Mouse (Mus musculus) liver, postnatal 0 days (tissue): Measurements from ENCODE around the gene Mapk7. TPM values are rescaled to one million over a fixed set of nuclear protein-coding genes. Genes with fewer than 3 reads are reported as not detected.

ENCODE experiments used
- ATAC-seq: fragments of 200-750 bp; cut with Nextera tagmentation; 2 replicates; pipeline ENCODE4 v1.8.0; 2017; ENCODE audit warnings: mild to moderate bottlenecking, moderate library complexity
- DNase-seq: peaks from one replicate; pipeline ENCODE4 v3.0.0-alpha.2; 2016
- H3K27ac ChIP-seq: fragments of 300-500 bp; sonication (generic); 2 replicates; pipeline ENCODE4 v1.5.1; 2014; ENCODE audit warnings: antibody characterized with exemption, moderate library complexity, mild to moderate bottlenecking, low read depth
- H3K27me3 ChIP-seq: fragments of 300-500 bp; sonication (generic); 2 replicates; pipeline ENCODE4 v1.6.1; 2014; ENCODE audit warnings: low read length, control low read depth, mixed read lengths; ENCODE audit not compliant: insufficient read depth
- H3K36me3 ChIP-seq: fragments of 300-500 bp; sonication (generic); replicated peaks from 2 replicates; pipeline ENCODE4 v1.6.1; 2014; ENCODE audit warnings: mild to moderate bottlenecking, control low read depth, low read length, moderate library complexity, mixed read lengths; ENCODE audit not compliant: insufficient read depth
- H3K4me1 ChIP-seq: fragments of 300-500 bp; sonication (generic); 2 replicates; pipeline ENCODE4 v1.6.1; 2014; ENCODE audit warnings: antibody characterized with exemption, mild to moderate bottlenecking, control low read depth; ENCODE audit not compliant: insufficient read depth
- H3K4me2 ChIP-seq: fragments of 300-500 bp; sonication (generic); 2 replicates; pipeline ENCODE4 v1.6.1; 2014; ENCODE audit warnings: low read depth, mild to moderate bottlenecking, low read length, moderate library complexity, mixed read lengths
- H3K4me3 ChIP-seq: fragments of 300-500 bp; sonication (generic); 2 replicates; pipeline ENCODE4 v1.5.1; 2014; ENCODE audit warnings: low read depth, low read length
- H3K9ac ChIP-seq: fragments of 300-500 bp; sonication (generic); replicated peaks from 2 replicates; pipeline ENCODE4 v1.6.1; 2014; ENCODE audit warnings: mild to moderate bottlenecking, moderate library complexity
- H3K9me3 ChIP-seq: fragments of 300-500 bp; sonication (generic); 2 replicates; pipeline ENCODE4 v1.6.1; 2016; ENCODE audit warnings: mild to moderate bottlenecking, control low read depth, low read length, mixed read lengths
- CTCF ChIP-seq: sonication (generic); IDR thresholded peaks from 2 replicates; pipeline ENCODE4 v1.5.1; 2016; ENCODE audit warnings: antibody characterized with exemption, low read depth
- EP300 ChIP-seq: IDR thresholded peaks from 2 replicates; pipeline ENCODE4 v1.6.1; 2016; ENCODE audit warnings: antibody characterized with exemption, low read depth, mild to moderate bottlenecking
- WGBS: fragments of 180-500 bp; shearing (Covaris S2); extraction: QIAGEN DNeasy Blood & Tissue Kit; methylation state at CpG from one replicate; pipeline ENCODE4 v1.1.7; 2014; ENCODE audit not compliant: insufficient replicate concordance; 5-methylcytosine and 5-hydroxymethylcytosine counted together
- polyA plus RNA-seq: library from polyadenylated mRNA; unstranded; fragments of >200 nt; fragmentation: Nextera tagmentation; extraction: Ambion mirVana; gene quantifications from 2 replicates; pipeline ENCODE4 v1.2.1, GENCODE M21; 2015

Gene Mapk7
- polyA plus RNA-seq, 1 experiment from 2014 or later, result 5.6 TPM

GRCm38 (mm10) chr11:61440416-61440815 is 53.8 kb downstream of the Mapk7 start:
- H3K27ac ChIP-seq, result no peak overlapping the region

DNA sequence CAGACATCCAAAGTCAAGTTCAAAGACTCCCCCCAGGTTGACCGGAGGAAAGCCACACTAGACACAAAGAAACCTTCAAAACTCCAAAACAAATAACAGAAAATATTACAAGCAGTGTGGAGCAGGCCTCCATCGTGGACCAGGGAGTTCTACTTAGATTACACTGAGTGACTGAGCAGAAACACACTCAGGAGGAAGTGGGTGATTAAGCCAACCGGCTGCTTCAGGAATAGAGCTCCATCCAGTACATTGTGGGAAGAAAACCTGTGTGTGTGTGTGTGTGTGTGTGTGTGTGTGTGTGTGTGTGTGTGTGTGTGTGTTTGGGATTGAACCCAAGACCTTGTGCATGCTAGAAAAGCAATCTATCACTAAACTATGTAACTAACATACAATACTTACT is 55.0 kb downstream of the Mapk7 start:
- WGBS, result 49% methylated on average over 3 of the region's 3 CpGs
- TF ChIP-seq CTCF (no peak), EP300 (no peak)
- H3K4me3 ChIP-seq, result no peak overlapping the region
- no peaks in the 10 kb centered on the region for H3K4me1 ChIP-seq
- no peak overlapping the region for H3K9ac ChIP-seq
- H3K4me2 ChIP-seq, result no peak overlapping the region
- H3K27ac ChIP-seq, result no peak overlapping the region
- H3K9me3 ChIP-seq, result no peaks in the 10 kb centered on the region
- DNase-seq (no peak), ATAC-seq (no peak)
- H3K27me3 ChIP-seq, result 0 out of 2 replicates have a peak, but pooled peaks cover 7% of the 10 kb centered on the region
- no peaks in the 10 kb centered on the region for H3K36me3 ChIP-seq

More at GRCm38 (mm10) chr11:61440416-61440815, 53.8 kb downstream of the Mapk7 start:
- 85% methylated on average over 4 of the region's 4 CpGs for WGBS
- Histone ChIP-seq H3K4me2 (no peak overlapping the region), H3K27me3 (0 out of 2 replicates have a peak, but pooled peaks cover 6% of the 10 kb centered on the region), H3K9me3 (no peaks in the 10 kb centered on the region), H3K4me3 (no peak overlapping the region), H3K9ac (no peak overlapping the region), H3K36me3 (no peaks in the 10 kb centered on the region), H3K4me1 (no peaks in the 10 kb centered on the region)
- no peak for TF ChIP-seq CTCF
- TF ChIP-seq EP300, result no peak
- ATAC-seq, result no peak
- no peak for DNase-seq

Other genes starting within 250 kb of the Mapk7 start
- 89.8 and 93.3 TPM in 2 replicates for gene Aldh3a2, start 226.9 kb downstream of the Mapk7 start, polyA plus RNA-seq
- gene Slc47a2, start 151.5 kb downstream of the Mapk7 start, polyA plus RNA-seq, result not detected in 2 replicates
- gene Slc47a1, start 116.1 kb downstream of the Mapk7 start, polyA plus RNA-seq, result 27.5 and 30.2 TPM in 2 replicates
- gene Rnf112, start 40.3 kb downstream of the Mapk7 start, polyA plus RNA-seq, result 0.04 and 0.06 TPM in 2 replicates
- gene Mfap4, start 9.0 kb downstream of the Mapk7 start, polyA plus RNA-seq, result 4.9 TPM in 2 replicates
- 1.4 and 1.6 TPM in 2 replicates for gene B9d1, start 10.7 kb upstream of the Mapk7 start, polyA plus RNA-seq
- gene Epn2, start 85.3 kb upstream of the Mapk7 start, polyA plus RNA-seq, result 3.1 and 3.7 TPM in 2 replicates
- gene Grap, start 158.9 kb upstream of the Mapk7 start, polyA plus RNA-seq, result 6.3 and 6.7 TPM in 2 replicates
- 2.2 and 2.4 TPM in 2 replicates for gene Fam83g, start 189.7 kb upstream of the Mapk7 start, polyA plus RNA-seq
- not detected in 2 replicates for gene Slc5a10, start 226.4 kb upstream of the Mapk7 start, polyA plus RNA-seq